Mouse (Mus musculus) kidney, adult 11 months (tissue): ENCODE data around the gene Gm8297.
"Not testable (repeated sequence)": the region's sequence is repeated elsewhere in the genome, so short reads cannot be mapped to it uniquely, and the experiment has no call there.

Experiments used
- DNase-seq: peaks from one replicate; pipeline ENCODE4 v3.0.0; 2022

The Gm8297 gene

DNA sequence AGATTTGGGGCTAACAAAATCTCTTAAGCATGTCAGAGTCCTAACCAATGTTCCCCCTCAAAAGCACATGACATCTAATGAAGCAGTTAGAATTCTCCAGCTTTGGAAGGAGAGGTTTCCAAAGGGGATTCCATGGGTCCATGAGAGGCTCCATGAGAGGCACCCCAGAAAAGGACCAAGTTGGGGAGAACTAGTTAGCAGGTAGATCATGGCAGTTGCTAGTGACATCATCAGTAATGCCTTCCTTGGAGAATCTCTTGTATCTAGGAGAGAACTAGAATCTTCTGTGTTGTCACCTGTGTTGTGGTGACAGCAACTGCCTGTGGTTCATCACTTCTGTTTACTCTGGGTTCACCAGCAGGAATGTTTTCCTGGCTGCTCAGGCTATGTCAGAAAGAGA, at the start of gene Gm8297:
Gene Gm8297, plus strand, starts transcription at position 301 of the 400 bp plus-strand sequence.
- DNase-seq, result not testable (repeated sequence)

- not testable (repeated sequence) for DNase-seq
These were observed 31.9 kb downstream of the Gm8297 start, which contains the start of gene Gm3298 for GRCm38 (mm10) chr14:5015591-5015990. Gene Gm3298 (plus strand): TSS chr14:5015891.
